Mouse (Mus musculus) embryonic facial prominence, embryonic 10.5 days (tissue): ENCODE results near the gene Asic2. TPM values are rescaled to one million over a fixed set of nuclear protein-coding genes. Genes with fewer than 3 reads are reported as not detected.

Source experiments
- DNase-seq: peaks from one replicate; pipeline ENCODE4 v3.0.0-alpha.2; 2017; ENCODE audit warnings: low spot score
- H3K27ac ChIP-seq: fragments of 300-500 bp; sonication (generic); replicated peaks from 2 replicates; pipeline ENCODE4 v1.5.1; 2016; ENCODE audit warnings: mild to moderate bottlenecking
- H3K27me3 ChIP-seq: fragments of 300-500 bp; sonication (generic); replicated peaks from 2 replicates; pipeline ENCODE4 v1.6.1; 2016; ENCODE audit warnings: low read depth, mild to moderate bottlenecking; ENCODE audit not compliant: poor library complexity, severe bottlenecking
- H3K36me3 ChIP-seq: fragments of 300-500 bp; sonication (generic); replicated peaks from 2 replicates; pipeline ENCODE4 v1.6.1; 2016; ENCODE audit warnings: mild to moderate bottlenecking, moderate library complexity
- H3K4me1 ChIP-seq: fragments of 300-500 bp; sonication (generic); 2 replicates; pipeline ENCODE4 v1.6.1; 2016
- H3K4me3 ChIP-seq: fragments of 300-500 bp; sonication (generic); 2 replicates; pipeline ENCODE4 v1.5.1; 2016; ENCODE audit warnings: mild to moderate bottlenecking, moderate library complexity
- H3K9me3 ChIP-seq: fragments of 300-500 bp; sonication (generic); 2 replicates; pipeline ENCODE4 v1.6.1; 2016; ENCODE audit warnings: mild to moderate bottlenecking
- WGBS: fragments of 180-500 bp; shearing (Covaris S2); methylation state at CpG from one replicate; pipeline ENCODE4 v1.1.7; 2016; 5-methylcytosine and 5-hydroxymethylcytosine counted together
- polyA plus RNA-seq: library from polyadenylated mRNA; unstranded; fragments of >200 nt; fragmentation: Nextera tagmentation; extraction: Ambion mirVana; gene quantifications from 2 replicates; pipeline ENCODE4 v1.2.1, GENCODE M21; 2016

The Asic2 gene
- polyA plus RNA-seq, 1 experiment from 2014 or later, result 0.66 TPM

GRCm38 (mm10) chr11:81996172-81996841 is 28.1 kb upstream of the Asic2 start:
- peak; percentile 87 for DNase-seq
- 0 out of 2 replicates have a peak, but pooled peaks cover 4% of the 10 kb centered on the region for H3K27me3 ChIP-seq
- WGBS, result 68% methylated on average over 10 of the region's 10 CpGs
- peaks cover 9% of the 10 kb centered on the region for H3K4me1 ChIP-seq
- H3K9me3 ChIP-seq, result no peaks in the 10 kb centered on the region
- no peak overlapping the region for H3K27ac ChIP-seq
- H3K4me3 ChIP-seq, result no peak overlapping the region
- H3K36me3 ChIP-seq, result no peaks in the 10 kb centered on the region

- Histone ChIP-seq H3K4me1 (peaks cover 11% of the 10 kb centered on the region), H3K27ac (no peak overlapping the region), H3K36me3 (no peaks in the 10 kb centered on the region), H3K9me3 (no peaks in the 10 kb centered on the region), H3K4me3 (no peak overlapping the region), H3K27me3 (peaks cover 18% of the 10 kb centered on the region)
- DNase-seq, result peak; percentile 66
- 43% methylated on average over 5 of the region's 5 CpGs for WGBS
Measured at GRCm38 (mm10) chr11:81983146-81983545, 14.9 kb upstream of the Asic2 start.

- DNase-seq, result peak; percentile 72
- 21% methylated on average over 11 of the region's 11 CpGs for WGBS
Measured at GRCm38 (mm10) chr11:81982191-81982590, 13.9 kb upstream of the Asic2 start.

DNA sequence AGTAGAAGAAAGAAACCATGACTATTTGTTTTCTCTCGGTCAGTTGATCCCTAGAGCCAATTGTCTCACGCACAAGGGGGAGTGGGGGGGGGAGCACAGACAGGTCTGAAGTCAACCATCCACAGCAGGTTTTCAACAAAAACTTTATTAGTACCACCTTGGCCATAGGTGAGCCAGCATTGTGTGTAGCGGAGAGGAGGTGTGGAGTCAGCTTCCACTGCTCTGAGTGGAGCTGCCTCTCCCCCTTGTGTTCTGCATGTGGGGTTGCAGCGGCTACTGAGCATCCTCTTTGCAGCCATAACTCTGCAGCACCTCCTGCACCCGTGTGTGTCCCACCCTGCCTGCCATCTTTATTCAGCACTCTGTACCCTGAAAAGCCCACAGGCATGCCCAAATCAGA is 6.3 kb upstream of the Asic2 start:
- H3K4me3 ChIP-seq, result no peak overlapping the region
- DNase-seq, result peak; percentile 32
- WGBS, result 26% methylated on average over 5 of the region's 5 CpGs
- no peak overlapping the region for H3K27ac ChIP-seq
- peaks cover 17% of the 10 kb centered on the region for H3K4me1 ChIP-seq
- H3K27me3 ChIP-seq, result peaks cover 30% of the 10 kb centered on the region
- no peaks in the 10 kb centered on the region for H3K9me3 ChIP-seq
- no peaks in the 10 kb centered on the region for H3K36me3 ChIP-seq

More at GRCm38 (mm10) chr11:81982191-81982590, 13.9 kb upstream of the Asic2 start:
- H3K36me3 ChIP-seq, result no peaks in the 10 kb centered on the region
- no peak overlapping the region for H3K27ac ChIP-seq
- no peak overlapping the region; the same call in 1 of the 2 replicates for H3K4me3 ChIP-seq
- no peaks in the 10 kb centered on the region for H3K9me3 ChIP-seq
- H3K27me3 ChIP-seq, result peaks cover 18% of the 10 kb centered on the region
- peaks cover 11% of the 10 kb centered on the region for H3K4me1 ChIP-seq

DNA sequence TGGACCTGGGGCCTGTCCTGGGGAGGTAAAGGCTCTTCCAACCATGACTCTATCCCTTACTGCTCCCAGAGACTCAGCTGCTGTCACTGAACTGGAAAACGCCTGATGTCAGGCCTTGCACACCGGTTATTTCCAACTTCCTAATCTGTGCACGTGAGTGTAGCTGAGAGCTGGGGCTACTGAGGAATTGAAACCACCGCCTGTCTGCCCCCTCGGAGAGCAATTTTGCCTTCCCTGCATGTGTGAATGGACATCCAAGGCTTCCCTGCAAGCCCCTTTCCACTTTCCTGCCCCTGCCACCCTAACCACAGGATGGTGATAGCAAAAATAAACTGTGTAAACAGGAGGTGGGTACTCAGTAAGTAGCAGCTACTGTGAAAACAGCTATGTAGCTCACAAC is 5.4 kb upstream of the Asic2 start:
- peaks cover 26% of the 10 kb centered on the region for H3K4me1 ChIP-seq
- no peak for DNase-seq
- 63% methylated on average over 5 of the region's 5 CpGs for WGBS
- no peak overlapping the region for H3K4me3 ChIP-seq
- H3K9me3 ChIP-seq, result no peaks in the 10 kb centered on the region
- H3K27me3 ChIP-seq, result peaks cover 38% of the 10 kb centered on the region
- H3K36me3 ChIP-seq, result no peaks in the 10 kb centered on the region
- no peak overlapping the region for H3K27ac ChIP-seq

DNA sequence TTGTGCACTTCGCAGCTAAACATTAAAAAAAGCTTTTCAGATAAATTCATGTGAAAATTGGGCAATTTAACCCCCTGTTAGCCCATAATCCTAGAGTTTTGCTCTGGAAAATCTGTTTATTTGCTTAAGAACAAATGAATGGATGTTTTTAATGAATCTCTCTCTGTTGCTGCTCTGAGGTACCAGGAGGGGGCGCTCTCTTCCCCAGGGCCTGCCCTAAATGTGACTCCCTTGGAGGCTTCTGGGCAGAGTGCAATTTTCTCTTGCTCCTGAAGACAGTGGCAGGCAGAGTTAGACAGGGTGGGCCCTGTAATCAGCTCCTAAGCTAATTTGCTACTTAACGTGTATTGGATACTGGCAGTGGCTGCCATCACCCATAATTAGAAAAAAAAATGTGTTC is 3.8 kb upstream of the Asic2 start:
- Histone ChIP-seq H3K27ac (no peak overlapping the region), H3K27me3 (peaks cover 54% of the 10 kb centered on the region), H3K9me3 (no peaks in the 10 kb centered on the region), H3K4me1 (peaks cover 34% of the 10 kb centered on the region), H3K4me3 (no peak overlapping the region), H3K36me3 (no peaks in the 10 kb centered on the region)
- 45% methylated on average over 3 of the region's 3 CpGs for WGBS
- DNase-seq, result no peak

DNA sequence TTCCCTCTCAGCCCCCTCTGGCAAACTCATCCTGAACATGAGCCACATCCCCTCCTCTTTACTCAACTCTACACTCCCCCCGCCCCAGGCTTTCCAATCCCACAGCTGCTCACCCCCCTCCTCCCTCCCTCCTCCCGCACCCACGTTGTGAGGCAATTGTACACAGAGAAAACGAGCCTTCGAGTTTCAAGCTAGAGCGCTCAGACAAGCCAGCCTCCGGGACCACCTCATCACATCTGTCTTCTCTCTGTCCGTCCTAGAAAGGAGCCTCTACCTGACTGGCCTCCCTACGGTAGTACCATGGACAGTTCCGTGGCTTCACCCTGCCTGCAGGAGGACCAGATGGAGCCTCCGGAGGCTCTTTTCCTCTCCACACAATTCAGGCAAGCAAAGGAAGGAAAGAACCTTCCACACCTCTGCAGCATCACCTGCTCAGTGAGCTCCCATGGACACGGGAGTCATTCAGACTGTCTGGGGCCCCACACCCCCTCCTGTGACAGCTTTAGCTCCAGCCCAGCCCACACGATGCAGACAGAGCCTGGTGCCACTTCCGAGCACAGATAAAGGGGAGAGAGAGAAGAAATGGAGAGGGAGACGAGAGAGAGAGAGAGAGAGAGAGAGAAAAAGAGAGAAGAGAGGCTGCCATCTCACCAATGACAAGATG is 1.5 kb downstream of the Asic2 start:
- Histone ChIP-seq H3K27ac (no peak overlapping the region), H3K27me3 (peaks cover 54% of the 10 kb centered on the region), H3K9me3 (no peaks in the 10 kb centered on the region), H3K4me3 (no peak overlapping the region), H3K4me1 (peaks cover 24% of the 10 kb centered on the region), H3K36me3 (no peaks in the 10 kb centered on the region)
- 11% methylated on average over 15 of the region's 15 CpGs for WGBS
- peak; percentile 72 for DNase-seq

DNA sequence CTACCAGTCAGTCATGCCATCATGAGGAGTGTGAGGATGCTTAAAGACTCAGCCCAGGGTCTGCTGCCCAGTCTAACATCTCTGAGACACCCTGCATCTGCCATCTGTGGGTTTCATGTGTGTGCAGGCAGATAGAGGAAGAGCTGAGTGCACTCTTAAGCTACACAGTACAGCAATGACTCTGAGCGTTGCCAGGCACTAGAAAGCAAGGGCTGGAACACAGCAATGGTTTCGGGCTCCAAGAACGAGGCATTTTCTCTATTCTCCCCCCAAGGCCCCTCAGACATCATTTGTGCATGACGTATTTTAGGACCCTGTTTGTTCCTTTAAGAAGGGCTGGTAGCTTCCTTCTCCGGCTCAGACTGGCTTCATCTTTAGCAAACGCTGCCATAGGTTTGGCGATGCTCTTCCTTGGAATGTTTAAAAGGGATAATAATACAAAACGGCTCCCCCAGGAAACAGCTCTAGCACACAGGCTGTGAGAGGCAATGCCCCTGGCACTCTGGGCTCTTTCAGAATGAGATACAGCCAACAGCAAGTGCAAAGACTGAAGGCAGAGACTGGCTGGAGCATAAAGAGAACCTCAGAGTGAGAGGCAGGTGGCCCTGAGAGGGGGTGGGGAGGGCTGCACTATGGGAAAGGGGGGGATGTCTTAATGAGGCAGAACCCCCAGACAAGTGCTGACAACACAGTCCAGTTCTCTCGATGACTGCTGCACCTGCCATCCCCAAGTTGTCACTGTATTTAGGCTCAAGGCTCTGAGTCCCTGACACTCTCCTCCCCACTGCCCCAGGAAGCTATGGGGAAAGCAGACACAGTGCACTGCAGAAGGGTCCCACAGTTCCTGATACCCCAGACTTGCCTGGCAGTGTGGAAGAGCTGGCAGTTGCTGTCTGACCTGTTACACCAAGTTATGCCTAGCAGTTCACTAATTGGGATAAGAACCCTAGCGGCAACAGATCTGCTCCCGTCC is 2.3 kb downstream of the Asic2 start:
- Histone ChIP-seq H3K9me3 (no peaks in the 10 kb centered on the region), H3K27ac (no peak overlapping the region), H3K36me3 (no peaks in the 10 kb centered on the region), H3K4me1 (peaks cover 24% of the 10 kb centered on the region), H3K27me3 (peaks cover 54% of the 10 kb centered on the region), H3K4me3 (no peak overlapping the region)
- DNase-seq, result no peak
- 60% methylated on average over 11 of the region's 11 CpGs for WGBS

GRCm38 (mm10) chr11:81964561-81964960 is 3.7 kb downstream of the Asic2 start:
- no peaks in the 10 kb centered on the region for H3K9me3 ChIP-seq
- no peak overlapping the region for H3K4me3 ChIP-seq
- 67% methylated on average over 4 of the region's 4 CpGs for WGBS
- no peak overlapping the region for H3K27ac ChIP-seq
- no peaks in the 10 kb centered on the region for H3K36me3 ChIP-seq
- DNase-seq, result no peak
- H3K27me3 ChIP-seq, result peaks cover 40% of the 10 kb centered on the region
- H3K4me1 ChIP-seq, result peaks cover 24% of the 10 kb centered on the region

DNA sequence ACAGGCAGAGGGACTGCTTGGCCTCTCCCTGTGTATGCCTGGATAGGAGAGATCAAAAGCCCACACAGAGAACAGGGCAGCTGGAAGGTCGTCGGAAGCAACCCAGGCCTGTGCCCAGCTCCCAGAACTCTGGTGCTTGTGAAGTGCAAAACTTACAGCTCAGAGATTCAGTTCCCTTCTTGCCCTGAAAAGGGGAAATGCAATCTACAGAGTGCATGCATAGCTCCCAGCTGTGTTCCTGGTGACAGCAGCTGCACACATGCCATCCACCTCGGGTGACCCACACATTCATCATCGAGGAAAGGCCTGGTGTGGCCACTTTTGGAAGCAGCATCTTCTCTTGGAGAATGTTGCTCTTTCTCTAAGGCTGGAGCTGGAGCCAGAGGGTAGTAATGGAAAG is 13.9 kb downstream of the Asic2 start:
- H3K4me3 ChIP-seq, result no peak overlapping the region
- WGBS, result 72% methylated on average over 4 of the region's 4 CpGs
- H3K9me3 ChIP-seq, result no peaks in the 10 kb centered on the region
- H3K36me3 ChIP-seq, result no peaks in the 10 kb centered on the region
- DNase-seq, result no peak
- H3K27me3 ChIP-seq, result no peaks in the 10 kb centered on the region
- H3K4me1 ChIP-seq, result no peaks in the 10 kb centered on the region
- no peak overlapping the region for H3K27ac ChIP-seq

DNA sequence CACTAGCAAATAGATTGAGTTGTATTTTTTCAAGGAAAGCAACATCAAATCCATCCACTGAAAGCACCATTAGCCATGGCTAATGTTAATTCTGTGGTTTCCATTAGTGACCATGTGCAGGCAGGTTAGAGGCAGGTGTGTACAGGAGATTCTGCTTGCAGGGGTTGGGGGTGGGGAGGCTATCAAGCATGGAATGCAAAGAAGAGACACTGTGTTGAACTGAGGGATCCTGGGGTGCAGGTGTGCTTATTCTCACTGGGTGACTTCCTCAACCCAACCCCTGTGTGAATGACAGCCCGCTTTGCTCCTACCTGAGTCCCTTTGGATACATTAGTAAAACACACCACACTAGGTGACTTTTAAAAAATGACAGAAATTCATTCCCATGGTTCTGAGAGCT is 20.2 kb downstream of the Asic2 start:
- no peak overlapping the region for H3K27ac ChIP-seq
- H3K4me1 ChIP-seq, result no peaks in the 10 kb centered on the region
- no peaks in the 10 kb centered on the region for H3K9me3 ChIP-seq
- 76% methylated on average over 1 of the region's 1 CpGs for WGBS
- H3K27me3 ChIP-seq, result no peaks in the 10 kb centered on the region
- H3K4me3 ChIP-seq, result no peak overlapping the region
- DNase-seq, result peak; percentile 9
- H3K36me3 ChIP-seq, result no peaks in the 10 kb centered on the region

DNA sequence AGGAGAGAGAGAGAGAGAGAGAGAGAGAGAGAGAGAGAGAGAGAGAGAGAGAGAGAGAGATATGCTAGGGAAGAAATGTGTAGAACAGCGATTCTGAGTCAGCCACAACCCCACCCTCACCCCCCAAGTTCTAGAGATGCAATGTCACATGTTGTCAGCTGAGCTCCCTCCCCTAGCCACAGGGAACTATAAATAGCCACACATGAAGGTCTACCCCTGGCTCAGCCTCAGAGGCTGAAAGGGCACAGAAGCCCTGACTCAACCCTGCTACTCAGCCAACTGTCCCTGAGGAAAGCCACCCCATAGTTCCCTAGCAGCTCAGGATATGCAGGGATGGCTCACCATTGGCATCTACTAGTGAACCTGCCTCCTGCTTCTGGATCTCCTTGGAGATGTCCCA is 26.1 kb downstream of the Asic2 start:
- no peaks in the 10 kb centered on the region for H3K36me3 ChIP-seq
- 63% methylated on average over 1 of the region's 1 CpGs for WGBS
- H3K27me3 ChIP-seq, result no peaks in the 10 kb centered on the region
- no peaks in the 10 kb centered on the region for H3K9me3 ChIP-seq
- H3K27ac ChIP-seq, result no peak overlapping the region
- H3K4me3 ChIP-seq, result no peak overlapping the region
- H3K4me1 ChIP-seq, result no peaks in the 10 kb centered on the region
- DNase-seq, result no peak
